Mouse (Mus musculus) limb, embryonic 14.5 days (tissue): ENCODE measurements around the gene Abcc4. TPM values are rescaled to one million over a fixed set of nuclear protein-coding genes. Genes with fewer than 3 reads are reported as not detected.

Experiments
- ATAC-seq: fragments of 200-750 bp; cut with Nextera tagmentation; 2 replicates; pipeline ENCODE4 v1.8.0; 2017; ENCODE audit warnings: low read depth, moderate number of reproducible peaks, moderate TSS enrichment; ENCODE audit not compliant: low FRiP score
- DNase-seq: peaks from one replicate; pipeline ENCODE4 v3.0.0-alpha.2; 2015; ENCODE audit warnings: low spot score
- H3K27ac ChIP-seq: fragments of 300-500 bp; sonication (generic); replicated peaks from 2 replicates; pipeline ENCODE4 v1.5.1; 2014; ENCODE audit warnings: low read depth, mild to moderate bottlenecking, low read length, moderate library complexity, mixed read lengths
- H3K27me3 ChIP-seq: fragments of 300-500 bp; sonication (generic); 2 replicates; pipeline ENCODE4 v1.6.1; 2014; ENCODE audit warnings: low read length, mixed read lengths; ENCODE audit not compliant: control insufficient read depth, insufficient read depth
- H3K36me3 ChIP-seq: fragments of 300-500 bp; sonication (generic); 2 replicates; pipeline ENCODE4 v1.6.1; 2014; ENCODE audit warnings: mild to moderate bottlenecking, low read length, moderate library complexity, mixed read lengths; ENCODE audit not compliant: control insufficient read depth, insufficient read depth
- H3K4me1 ChIP-seq: fragments of 300-500 bp; sonication (generic); 2 replicates; pipeline ENCODE4 v1.6.1; 2014; ENCODE audit warnings: antibody characterized with exemption, low read length, mixed read lengths; ENCODE audit not compliant: control insufficient read depth, insufficient read depth
- H3K4me2 ChIP-seq: fragments of 300-500 bp; sonication (generic); replicated peaks from 2 replicates; pipeline ENCODE4 v1.6.1; 2014; ENCODE audit warnings: low read depth, mild to moderate bottlenecking, low read length, moderate library complexity; ENCODE audit not compliant: severe bottlenecking
- H3K4me3 ChIP-seq: fragments of 300-500 bp; sonication (generic); replicated peaks from 2 replicates; pipeline ENCODE4 v1.5.1; 2014; ENCODE audit warnings: low read length
- H3K9ac ChIP-seq: fragments of 300-500 bp; sonication (generic); 2 replicates; pipeline ENCODE4 v1.6.1; 2014; ENCODE audit warnings: mild to moderate bottlenecking, low read depth, low read length, moderate library complexity; ENCODE audit not compliant: severe bottlenecking
- H3K9me3 ChIP-seq: fragments of 300-500 bp; sonication (generic); 2 replicates; pipeline ENCODE4 v1.6.1; 2016; ENCODE audit warnings: low read length; ENCODE audit not compliant: control insufficient read depth
- POLR2A ChIP-seq: fragments of 200-500 bp; IDR thresholded peaks from 2 replicates; pipeline ENCODE4 v1.8.0; 2012; ENCODE audit warnings: inconsistent platforms, mild to moderate bottlenecking, moderate library complexity, borderline replicate concordance; ENCODE audit not compliant: insufficient read depth, insufficient read length; ENCODE audit errors: extremely low read depth
- WGBS: fragments of 180-500 bp; shearing (Covaris S2); extraction: QIAGEN DNeasy Blood & Tissue Kit; methylation state at CpG from one replicate; pipeline ENCODE4 v1.1.7; 2014; 5-methylcytosine and 5-hydroxymethylcytosine counted together
- polyA plus RNA-seq, 2 experiments: library from polyadenylated mRNA; depleted of rRNA in 1 of 2; stranded (reverse) in 1 of 2; unstranded in 1 of 2; fragments of >200 nt; fragmentation: Nextera tagmentation in 1 of 2; extraction: Ambion mirVana in 1 of 2; gene quantifications; 2 replicates each; pipeline versions ENCODE4 v1.2.1 to v1.2.3; 2012 to 2014

Abcc4 gene
- polyA plus RNA-seq, 2 experiments, result 1.3 to 2.1 TPM

- H3K9ac ChIP-seq, result no peak overlapping the region
- DNase-seq, result no peak
- H3K4me1 ChIP-seq, result no peaks in the 10 kb centered on the region
- H3K4me3 ChIP-seq, result no peak overlapping the region
- H3K9me3 ChIP-seq, result no peaks in the 10 kb centered on the region
- H3K36me3 ChIP-seq, result no peaks in the 10 kb centered on the region
- TF ChIP-seq POLR2A, result no peak
- no peak overlapping the region for H3K27ac ChIP-seq
- WGBS, result 58% methylated on average over 8 of the region's 8 CpGs
- no peaks in the 10 kb centered on the region for H3K27me3 ChIP-seq
- H3K4me2 ChIP-seq, result no peak overlapping the region
- ATAC-seq, result no peak
Observed at GRCm38 (mm10) chr14:118602031-118602430, 104.0 kb downstream of the Abcc4 start.

GRCm38 (mm10) chr14:118600746-118601145, 105.3 kb downstream of the Abcc4 start:
- WGBS, result 59% methylated on average over 6 of the region's 6 CpGs
- no peaks in the 10 kb centered on the region for H3K9me3 ChIP-seq
- H3K4me3 ChIP-seq, result no peak overlapping the region
- no peak overlapping the region for H3K4me2 ChIP-seq
- TF ChIP-seq POLR2A, result no peak
- no peaks in the 10 kb centered on the region for H3K4me1 ChIP-seq
- ATAC-seq (0 out of 2 replicates have a peak, but pooled peaks have one; percentile 8), DNase-seq (no peak)
- no peaks in the 10 kb centered on the region for H3K36me3 ChIP-seq
- H3K27ac ChIP-seq, result no peak overlapping the region
- H3K27me3 ChIP-seq, result no peaks in the 10 kb centered on the region
- H3K9ac ChIP-seq, result no peak overlapping the region

- no peak for TF ChIP-seq POLR2A
- 85% methylated on average over 3 of the region's 3 CpGs for WGBS
- no peak overlapping the region for H3K4me2 ChIP-seq
- ATAC-seq (no peak), DNase-seq (no peak)
- no peaks in the 10 kb centered on the region for H3K27me3 ChIP-seq
- H3K9me3 ChIP-seq, result no peaks in the 10 kb centered on the region
- H3K9ac ChIP-seq, result no peak overlapping the region
- H3K36me3 ChIP-seq, result no peaks in the 10 kb centered on the region
- H3K4me1 ChIP-seq, result no peaks in the 10 kb centered on the region
- no peak overlapping the region for H3K27ac ChIP-seq
- no peak overlapping the region for H3K4me3 ChIP-seq
Observed at GRCm38 (mm10) chr14:118598757-118599156, 107.3 kb downstream of the Abcc4 start.

GRCm38 (mm10) chr14:118594463-118594862, 111.6 kb downstream of the Abcc4 start:
- no peak for TF ChIP-seq POLR2A
- Histone ChIP-seq H3K9ac (no peak overlapping the region), H3K4me3 (no peak overlapping the region), H3K9me3 (no peaks in the 10 kb centered on the region), H3K27ac (no peak overlapping the region), H3K27me3 (no peaks in the 10 kb centered on the region), H3K4me1 (no peaks in the 10 kb centered on the region), H3K4me2 (no peak overlapping the region), H3K36me3 (no peaks in the 10 kb centered on the region)
- no peak for DNase-seq
- ATAC-seq, result no peak
- WGBS, result 80% methylated on average over 13 of the region's 13 CpGs

- Histone ChIP-seq H3K36me3 (no peaks in the 10 kb centered on the region), H3K4me2 (no peak overlapping the region), H3K4me3 (no peak overlapping the region), H3K27me3 (no peaks in the 10 kb centered on the region), H3K9me3 (no peaks in the 10 kb centered on the region), H3K4me1 (no peaks in the 10 kb centered on the region), H3K9ac (no peak overlapping the region), H3K27ac (no peak overlapping the region)
- 51% methylated on average over 20 of the region's 20 CpGs for WGBS
- ATAC-seq, result peak; percentile 83
- DNase-seq, result peak; percentile 71
- TF ChIP-seq POLR2A, result no peak
Observed at GRCm38 (mm10) chr14:118591477-118592403, 114.3 kb downstream of the Abcc4 start.
